Mouse (Mus musculus) cerebellum, adult 2 months (tissue): Measurements from ENCODE around the gene Nell2.

Experiments used
- CTCF ChIP-seq: fragments of 200-500 bp; IDR thresholded peaks from 2 replicates; pipeline ENCODE4 v1.5.1; 2011; ENCODE audit warnings: low read depth, mild to moderate bottlenecking, control low read depth, low read length, moderate library complexity, borderline replicate concordance; ENCODE audit not compliant: insufficient read depth
- POLR2A ChIP-seq: fragments of 200-500 bp; IDR thresholded peaks from 2 replicates; pipeline ENCODE4 v1.6.1; 2011; ENCODE audit warnings: low read length, control low read depth, borderline replicate concordance; ENCODE audit not compliant: insufficient read depth

- TF ChIP-seq CTCF (no peak), POLR2A (no peak)
Observed at GRCm38 (mm10) chr15:95055081-95055650, 473.2 kb downstream of the Nell2 start.
